Mouse (Mus musculus): ENCODE measurements around the gene Slc41a2. TPM values are rescaled to one million over a fixed set of nuclear protein-coding genes. Genes with fewer than 3 reads are reported as not detected.

Slc41a2 gene
- total and polyA plus RNA-seq, 3 experiments, result 0.17 TPM; not detected in 2

DNA sequence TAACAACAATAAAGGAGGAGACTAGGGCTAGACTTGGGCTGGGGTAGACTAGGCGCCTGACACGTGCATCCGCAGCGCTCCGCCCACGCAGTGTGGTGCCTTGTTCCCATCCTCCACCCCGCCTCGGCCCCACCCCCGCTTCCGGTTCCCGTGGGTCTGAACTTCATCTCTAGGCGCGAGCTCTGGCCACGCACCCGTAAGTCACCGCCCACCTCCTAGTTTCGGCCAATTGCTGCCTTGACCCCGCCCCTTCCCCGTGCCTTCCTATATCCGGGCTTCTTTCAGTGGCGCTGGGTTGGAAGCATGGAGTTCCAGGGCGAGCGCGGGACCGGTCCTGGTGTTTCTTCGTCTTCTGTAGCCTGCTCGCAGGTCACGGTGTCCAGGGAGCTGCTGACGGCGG is 22.3 kb upstream of the Slc41a2 start, which contains the start of gene D10Wsu102e (continued):
- TF ChIP-seq POLR2AphosphoS2 (IDR thresholded peaks at IDR 0.05; ENCODE audit: low read depth, low read length) (peak; percentile 53; the same call in 1 of the 2 replicates), NRF1 (IDR thresholded peaks at IDR 0.05; ENCODE audit: low read depth, low read length) (peak; percentile 54)

DNA sequence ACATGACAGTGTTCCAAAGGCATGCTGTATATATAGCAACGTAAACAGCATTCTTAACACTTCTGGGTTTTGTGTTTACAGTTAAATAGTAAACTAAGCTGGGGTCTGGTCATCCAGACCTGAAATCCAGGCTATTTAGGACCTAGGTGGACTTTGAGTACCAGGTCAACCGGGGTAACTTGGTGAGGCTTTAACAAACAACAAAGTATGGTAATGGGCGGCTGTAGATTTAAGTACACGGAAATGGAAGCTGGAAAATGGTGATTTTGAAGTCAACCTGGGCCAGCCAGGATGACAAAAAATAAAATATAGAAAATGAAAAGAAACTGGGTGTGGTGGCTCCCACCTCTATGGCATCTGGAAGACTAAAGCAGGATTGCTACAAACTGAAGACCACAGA is 21.8 kb upstream of the Slc41a2 start:
- Histone ChIP-seq H3K36me3 (replicated peaks in 1 of 2; ENCODE audit: control insufficient read depth in 1 of 2, insufficient read depth in 1 of 2, low read length in 1 of 2) (peaks cover 20 to 23% of the 10 kb centered on the region in 2 experiments), H3K4me2 (ENCODE audit: insufficient read depth, low read depth, poor library complexity, severe bottlenecking) (peak overlapping the region; percentile 86), H3K4me3 (replicated peaks in 1 of 3; ENCODE audit: low read depth in 2 of 3, low read length in 2 of 3, poor library complexity in 1 of 3) (peak overlapping the region; percentile 46 to 100 (median 51)), H3K79me2 (replicated peaks; ENCODE audit: control insufficient read depth, extremely low read depth, insufficient read depth, poor library complexity, severe bottlenecking) (peaks cover 27% of the 10 kb centered on the region), H3K4me1 (ENCODE audit: control insufficient read depth in 1 of 2, insufficient read depth in 2 of 2) (peaks cover 9 to 43% of the 10 kb centered on the region in 2 experiments), H3K9me3 (replicated peaks; ENCODE audit: low read length) (no peaks in the 10 kb centered on the region), H3K27ac (ENCODE audit: insufficient read depth, low read depth) (no peak overlapping the region), H3K27me3 (replicated peaks) (no peaks in the 10 kb centered on the region), H3K9ac (ENCODE audit: insufficient read depth, low read depth) (peak overlapping the region; percentile 57)
- dilution Hi-C loops (cut with MboI; ENCODE audit: extremely low pct_ligation_motif_present, extremely low pct_unique_long_range_greater_than_20kb, low sequenced_read_pairs) (no loop called here), in situ Hi-C loops (cut with MboI; ENCODE audit: low pct_ligation_motif_present, low pct_unique_long_range_greater_than_20kb, low sequenced_read_pairs) (no loop called here)
- DNase-seq (ENCODE audit: extremely low read depth), result no peak
- no peak for TF ChIP-seq CTCF (conservative IDR thresholded peaks at IDR 0.05 in 1 of 2, IDR thresholded peaks at IDR 0.05 in 1 of 2; ENCODE audit: low read depth in 2 of 2, low read length in 2 of 2)
- no peak for TF ChIP-seq JUND (conservative IDR thresholded peaks at IDR 0.05; ENCODE audit: low read depth, low read length)
- TF ChIP-seq TBP (conservative IDR thresholded peaks at IDR 0.05; ENCODE audit: low read depth, low read length), result no peak
- TF ChIP-seq BHLHE40 (IDR thresholded peaks at IDR 0.05; ENCODE audit: low read depth, low read length), result no peak

DNA sequence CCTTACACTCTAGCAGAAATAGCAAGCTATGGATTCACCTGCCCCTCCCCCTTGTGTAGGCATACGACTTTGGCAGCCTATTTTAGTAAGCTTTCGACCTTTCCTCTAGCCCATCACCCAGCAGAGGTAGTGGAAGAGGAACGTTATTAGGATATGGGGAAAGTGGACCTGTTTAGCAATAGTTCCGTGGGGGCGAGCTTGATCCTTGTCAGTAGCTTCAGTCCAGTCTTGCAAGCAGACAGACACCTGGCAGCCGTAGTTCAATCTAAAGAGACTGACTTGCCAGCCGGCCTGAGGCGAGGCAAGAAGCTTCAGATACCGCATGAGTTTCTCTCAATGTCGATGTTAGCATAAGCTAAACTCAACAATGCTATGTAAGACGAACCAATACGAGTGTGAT is 18.7 kb upstream of the Slc41a2 start:
- TF ChIP-seq EP300 (IDR thresholded peaks at IDR 0.05; ENCODE audit: low read length), result no peak
- TF ChIP-seq USF1 (IDR thresholded peaks at IDR 0.05; ENCODE audit: low read depth, low read length), result no peak
- no peak for TF ChIP-seq MAFK (IDR thresholded peaks at IDR 0.05; ENCODE audit: insufficient replicate concordance, low read length)
- no peak for TF ChIP-seq UBTF (IDR thresholded peaks at IDR 0.05; ENCODE audit: low read depth, low read length)
- no peak for TF ChIP-seq ZC3H11A (IDR thresholded peaks at IDR 0.05; ENCODE audit: low read depth, low read length)
- no peak for TF ChIP-seq CHD1 (IDR thresholded peaks at IDR 0.05; ENCODE audit: low read depth, low read length)
- TF ChIP-seq KAT2A (IDR thresholded peaks at IDR 0.05; ENCODE audit: insufficient replicate concordance, low read length), result no peak
- no peak for TF ChIP-seq SIN3A (IDR thresholded peaks at IDR 0.05; ENCODE audit: low read length)
- no peak for TF ChIP-seq ZNF384 (IDR thresholded peaks at IDR 0.05; ENCODE audit: low read depth, low read length)
- TF ChIP-seq JUN (IDR thresholded peaks at IDR 0.05; ENCODE audit: insufficient read depth, low read depth, low read length), result no peak
- TF ChIP-seq IRF4 (IDR thresholded peaks at IDR 0.05; ENCODE audit: low read depth, low read length), result no peak
- no peak for TF ChIP-seq MEF2A (IDR thresholded peaks at IDR 0.05; ENCODE audit: borderline replicate concordance, low read depth, low read length)
- TF ChIP-seq POLR2A (IDR thresholded peaks at IDR 0.05; ENCODE audit: low read depth, low read length), result no peak
- no peak for TF ChIP-seq MYC (IDR thresholded peaks at IDR 0.05; ENCODE audit: low read depth, low read length)
- TF ChIP-seq NRF1 (IDR thresholded peaks at IDR 0.05; ENCODE audit: low read depth, low read length), result no peak
- TF ChIP-seq MAX (IDR thresholded peaks at IDR 0.05; ENCODE audit: low read length), result no peak
- TF ChIP-seq ELF1 (IDR thresholded peaks at IDR 0.05; ENCODE audit: low read depth, low read length), result no peak
- dilution Hi-C loops (cut with MboI; ENCODE audit: extremely low pct_ligation_motif_present, extremely low pct_unique_long_range_greater_than_20kb, low sequenced_read_pairs) (no loop called here), in situ Hi-C loops (cut with MboI; ENCODE audit: low pct_ligation_motif_present, low pct_unique_long_range_greater_than_20kb, low sequenced_read_pairs) (no loop called here)
- H3K27me3 ChIP-seq (replicated peaks), result no peaks in the 10 kb centered on the region
- no peak for DNase-seq (ENCODE audit: extremely low read depth)
- no peak overlapping the region for H3K4me2 ChIP-seq (ENCODE audit: insufficient read depth, low read depth, poor library complexity, severe bottlenecking)
- H3K9ac ChIP-seq (ENCODE audit: insufficient read depth, low read depth), result no peak overlapping the region
- H3K9me3 ChIP-seq (replicated peaks; ENCODE audit: low read length), result no peaks in the 10 kb centered on the region
- no peak overlapping the region for H3K4me3 ChIP-seq (replicated peaks in 1 of 3; ENCODE audit: low read depth in 2 of 3, low read length in 2 of 3, poor library complexity in 1 of 3)
- no peak overlapping the region for H3K27ac ChIP-seq (ENCODE audit: insufficient read depth, low read depth)
- H3K4me1 ChIP-seq (ENCODE audit: control insufficient read depth in 1 of 2, insufficient read depth in 2 of 2), result peaks cover 5 to 26% of the 10 kb centered on the region in 2 experiments
- H3K36me3 ChIP-seq (replicated peaks in 1 of 2; ENCODE audit: control insufficient read depth in 1 of 2, insufficient read depth in 1 of 2, low read length in 1 of 2), result no peaks in the 10 kb centered on the region
- peaks cover 14% of the 10 kb centered on the region for H3K79me2 ChIP-seq (replicated peaks; ENCODE audit: control insufficient read depth, extremely low read depth, insufficient read depth, poor library complexity, severe bottlenecking)

Measured in CH12.LX (cell line).